In genomic region chr8:57013813-57014320, GRCm38 (mm10) we compare ENCODE assay signal across 15 mouse cellular contexts.
DNase-seq lines count a peak whose midpoint lies in the region; ATAC-seq and TF ChIP-seq lines count a peak whose summit lies in the region.
"Had no signal": no experiment of that assay in that cellular context is flagged by ENCODE, and none has a peak within 500 bp of the region (broad histone marks: within the 10 kb centered on the region; RNA-seq: fewer than 3 reads in every experiment).

No protein-coding gene starts in this region.

- intact Hi-C loops in heart, postnatal 14 days (cut with DNase I): no loop called here

- peak overlapping the region; percentile 34; the same call in 1 of the 2 replicates for H3K4me2 ChIP-seq in heart, embryonic 13.5 days
- H3K4me2 ChIP-seq in midbrain, postnatal 0 days (ENCODE audit: low read depth, low read length, poor library complexity, severe bottlenecking): no peak overlapping the region
- no peak overlapping the region for H3K4me2 ChIP-seq in midbrain, embryonic 11.5 days
- H3K4me2 ChIP-seq in kidney, embryonic 16.5 days (replicated peaks; ENCODE audit: low read depth, low read length): no peak overlapping the region
- H3K4me2 ChIP-seq: midbrain, embryonic 13.5 days; neural tube, embryonic 12.5 days had no signal

- H3K4me1 ChIP-seq in heart, embryonic 13.5 days: peaks cover 20% of the 10 kb centered on the region
- H3K4me1 ChIP-seq in midbrain, postnatal 0 days (ENCODE audit: insufficient read depth, low read length): no peaks in the 10 kb centered on the region
- no peaks in the 10 kb centered on the region for H3K4me1 ChIP-seq in midbrain, embryonic 11.5 days (ENCODE audit: control insufficient read depth, insufficient read depth, low read length)
- H3K4me1 ChIP-seq in kidney, embryonic 16.5 days (ENCODE audit: insufficient read depth, low read length): no peaks in the 10 kb centered on the region
- H3K4me1 ChIP-seq: midbrain, embryonic 13.5 days; neural tube, embryonic 12.5 days had no signal

- peak; percentile 50 for DNase-seq in adrenal gland, adult 2 months
- DNase-seq in adrenal gland, postnatal 4 days (ENCODE audit: low spot score in 2 of 2): no peak
- DNase-seq in heart, postnatal 14 days: no peak
- DNase-seq in midbrain, postnatal 0 days (ENCODE audit: low spot score): peak; percentile 3
- DNase-seq in midbrain, embryonic 11.5 days (ENCODE audit: low spot score, missing footprints): no peak
- no peak for DNase-seq in c-Kit-positive CD71-positive TER-119-positive erythroid progenitor cells, embryonic 14.5 days (ENCODE audit: low spot score)
- DNase-seq: cerebellum, adult 9-11 months; gastrocnemius, postnatal 10 days; right cerebral cortex, postnatal 4 days had no signal

- no peak for ATAC-seq in heart, embryonic 13.5 days (ENCODE audit: extremely low read depth, insufficient number of reproducible peaks, low FRiP score, low TSS enrichment)
- ATAC-seq in midbrain, postnatal 0 days (ENCODE audit: low FRiP score): no peak
- no peak for ATAC-seq in midbrain, embryonic 11.5 days (ENCODE audit: low FRiP score)
- no peak for ATAC-seq in kidney, embryonic 16.5 days (ENCODE audit: low FRiP score, low TSS enrichment)
- ATAC-seq: midbrain, embryonic 13.5 days had no signal

- H3K9me3 ChIP-seq in heart, embryonic 13.5 days: no peaks in the 10 kb centered on the region
- no peaks in the 10 kb centered on the region for H3K9me3 ChIP-seq in midbrain, postnatal 0 days (ENCODE audit: low read length)
- H3K9me3 ChIP-seq in midbrain, embryonic 11.5 days (ENCODE audit: control insufficient read depth, low read length): no peaks in the 10 kb centered on the region
- H3K9me3 ChIP-seq in kidney, embryonic 16.5 days (ENCODE audit: low read length): no peaks in the 10 kb centered on the region
- H3K9me3 ChIP-seq: G1E; midbrain, embryonic 13.5 days; neural tube, embryonic 12.5 days had no signal

- no peaks in the 10 kb centered on the region for H3K36me3 ChIP-seq in heart, embryonic 13.5 days
- no peaks in the 10 kb centered on the region for H3K36me3 ChIP-seq in midbrain, postnatal 0 days (ENCODE audit: insufficient read depth, low read length)
- H3K36me3 ChIP-seq in midbrain, embryonic 11.5 days (ENCODE audit: control insufficient read depth, insufficient read depth, low read length): no peaks in the 10 kb centered on the region
- H3K36me3 ChIP-seq in kidney, embryonic 16.5 days (ENCODE audit: insufficient read depth, low read length): no peaks in the 10 kb centered on the region
- H3K36me3 ChIP-seq: G1E; midbrain, embryonic 13.5 days; neural tube, embryonic 12.5 days had no signal

- peak overlapping the region; percentile 82 for H3K27ac ChIP-seq in heart, embryonic 13.5 days (replicated peaks)
- no peak overlapping the region for H3K27ac ChIP-seq in midbrain, postnatal 0 days (ENCODE audit: low read depth, low read length)
- no peak overlapping the region for H3K27ac ChIP-seq in midbrain, embryonic 11.5 days (ENCODE audit: low read depth, low read length)
- no peak overlapping the region for H3K27ac ChIP-seq in kidney, embryonic 16.5 days (ENCODE audit: low read length)
- H3K27ac ChIP-seq: layer of hippocampus, adult 2 months; midbrain, embryonic 13.5 days; neural tube, embryonic 12.5 days had no signal

- no peak for TF ChIP-seq CTCF in midbrain, postnatal 0 days (IDR thresholded peaks at IDR 0.05)

- 29% methylated on average over 3 of the region's 3 CpGs for WGBS in heart, embryonic 13.5 days
- 58% methylated on average over 3 of the region's 3 CpGs for WGBS in midbrain, postnatal 0 days
- WGBS in midbrain, embryonic 11.5 days: 74% methylated on average over 3 of the region's 3 CpGs
- WGBS in kidney, embryonic 16.5 days: 69% methylated on average over 3 of the region's 3 CpGs

- H3K9ac ChIP-seq in heart, embryonic 13.5 days: peak overlapping the region; percentile 63
- no peak overlapping the region for H3K9ac ChIP-seq in midbrain, postnatal 0 days (replicated peaks; ENCODE audit: low read length, poor library complexity, severe bottlenecking)
- no peak overlapping the region for H3K9ac ChIP-seq in midbrain, embryonic 11.5 days (ENCODE audit: low read length)
- no peak overlapping the region for H3K9ac ChIP-seq in kidney, embryonic 16.5 days (replicated peaks; ENCODE audit: low read length)
- H3K9ac ChIP-seq: midbrain, embryonic 13.5 days; neural tube, embryonic 12.5 days had no signal

- H3K27me3 ChIP-seq in heart, embryonic 13.5 days (replicated peaks): no peaks in the 10 kb centered on the region
- no peaks in the 10 kb centered on the region for H3K27me3 ChIP-seq in midbrain, postnatal 0 days (ENCODE audit: insufficient read depth, low read length)
- H3K27me3 ChIP-seq in midbrain, embryonic 11.5 days (ENCODE audit: control insufficient read depth, insufficient read depth, low read length): no peaks in the 10 kb centered on the region
- no peaks in the 10 kb centered on the region for H3K27me3 ChIP-seq in kidney, embryonic 16.5 days (ENCODE audit: insufficient read depth, low read length)
- H3K27me3 ChIP-seq: midbrain, embryonic 13.5 days; neural tube, embryonic 12.5 days had no signal

- H3K4me3 ChIP-seq in heart, embryonic 13.5 days: no peak overlapping the region
- no peak overlapping the region for H3K4me3 ChIP-seq in midbrain, postnatal 0 days (ENCODE audit: low read depth, low read length)
- H3K4me3 ChIP-seq in midbrain, embryonic 11.5 days (ENCODE audit: low read depth, low read length): no peak overlapping the region
- no peak overlapping the region for H3K4me3 ChIP-seq in kidney, embryonic 16.5 days (ENCODE audit: low read length)
- H3K4me3 ChIP-seq: layer of hippocampus, adult 2 months; midbrain, embryonic 13.5 days; neural tube, embryonic 12.5 days had no signal

Comparison
In these comparisons a context has a peak if more than half of its experiments do, and no peak if none do; other contexts are left out.
1. DNase-seq: peak in adrenal gland, adult 2 months (single experiment) and midbrain, postnatal 0 days (single experiment); none in adrenal gland, postnatal 4 days (0 of 2), heart, postnatal 14 days (0 of 2), midbrain, embryonic 11.5 days (single experiment) and c-Kit-positive CD71-positive TER-119-positive erythroid progenitor cells, embryonic 14.5 days (single experiment).